Mouse (Mus musculus) right cerebral cortex, postnatal 36 days (tissue): ENCODE results near the gene Sprr2a2.
"Not testable (repeated sequence)": the region's sequence is repeated elsewhere in the genome, so short reads cannot be mapped to it uniquely, and the experiment has no call there.

Experiments used
- DNase-seq, 2 experiments: peaks; one replicate each; pipeline ENCODE4 v3.0.0; 2022; ENCODE audit warnings: low spot score in 2 of 2, mixed read lengths in 1 of 2

Gene Sprr2a2

GRCm38 (mm10) chr3:92215569-92215968 is at the start of gene Sprr2a2, which contains the start of gene Sprr2a1:
Gene Sprr2a2, plus strand, starts transcription at chr3:92215920.
Gene Sprr2a1, plus strand, starts transcription at chr3:92215799.
- not testable (repeated sequence) for DNase-seq

DNA sequence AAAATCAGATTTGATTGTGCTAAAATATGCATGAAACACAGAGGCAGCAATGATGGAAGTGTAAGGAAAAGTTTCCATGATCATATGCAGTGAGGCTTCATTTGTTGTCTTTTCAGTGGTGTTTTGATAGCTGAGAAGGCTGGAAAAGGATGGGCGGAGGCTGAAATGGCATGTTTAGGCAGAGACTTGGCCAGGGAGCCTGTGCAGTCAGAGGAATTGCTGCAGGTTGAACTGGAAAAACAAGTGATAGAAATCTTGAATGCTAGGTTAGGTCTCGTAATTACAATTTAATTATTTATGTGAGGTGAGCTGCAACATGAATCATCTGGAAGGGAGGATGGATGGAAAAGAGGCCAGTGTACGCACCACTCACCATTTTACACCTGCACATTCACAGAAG is 45.9 kb upstream of the Sprr2a2 start:
- no peak for DNase-seq

DNA sequence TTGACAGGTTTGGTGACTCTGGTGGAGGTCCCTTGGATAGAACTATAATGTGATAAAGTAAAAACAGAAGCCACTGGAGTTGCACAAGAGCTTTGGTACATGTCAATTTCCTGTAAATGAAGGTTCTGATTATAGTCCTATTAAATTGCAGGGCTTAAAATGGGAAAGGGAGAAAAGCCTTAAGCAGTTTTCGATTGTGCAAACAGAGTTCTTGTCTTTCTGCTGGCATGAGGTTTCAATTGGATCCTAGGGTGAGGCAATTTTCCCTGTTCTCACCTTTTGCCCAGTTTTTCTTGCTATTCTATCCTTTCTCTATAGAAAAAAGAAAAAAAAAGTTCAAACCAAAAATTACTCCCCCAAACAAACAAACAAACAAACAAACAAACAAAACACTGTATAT is 38.8 kb upstream of the Sprr2a2 start:
- no peak for DNase-seq

DNA sequence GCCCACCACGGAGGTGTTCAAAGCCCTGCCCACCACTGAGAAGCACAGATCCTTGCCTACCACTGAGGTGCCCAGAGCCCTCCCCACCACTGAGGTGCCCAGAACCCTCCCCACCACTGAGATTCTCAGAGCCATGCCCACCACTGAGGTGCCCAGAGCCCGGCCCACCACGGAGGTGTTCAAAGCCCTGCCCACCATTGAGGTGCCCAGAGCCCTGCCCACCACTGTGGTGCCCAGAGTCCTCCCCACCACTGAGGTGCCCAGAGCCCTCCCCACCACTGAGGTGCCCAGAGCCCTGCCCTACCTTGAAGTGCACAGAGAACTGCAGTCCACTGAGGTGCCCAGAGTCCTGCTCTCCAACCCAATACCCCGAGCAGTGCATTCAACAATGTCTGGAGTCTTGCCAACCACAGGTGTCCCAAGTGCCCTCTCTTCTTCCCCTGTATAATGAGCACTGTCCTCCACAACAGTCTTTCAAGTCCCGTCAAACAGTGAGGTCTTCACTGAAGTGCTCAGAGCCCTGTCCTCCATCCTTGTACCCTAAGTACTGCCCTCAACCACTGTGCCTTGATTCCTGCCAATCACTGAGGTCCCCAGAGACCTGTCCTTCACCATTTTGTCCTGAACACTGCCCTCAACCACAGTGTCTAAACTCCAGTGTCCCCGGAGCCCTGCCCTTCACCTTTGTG is 20.1 kb upstream of the Sprr2a2 start:
- DNase-seq: no peak

DNA sequence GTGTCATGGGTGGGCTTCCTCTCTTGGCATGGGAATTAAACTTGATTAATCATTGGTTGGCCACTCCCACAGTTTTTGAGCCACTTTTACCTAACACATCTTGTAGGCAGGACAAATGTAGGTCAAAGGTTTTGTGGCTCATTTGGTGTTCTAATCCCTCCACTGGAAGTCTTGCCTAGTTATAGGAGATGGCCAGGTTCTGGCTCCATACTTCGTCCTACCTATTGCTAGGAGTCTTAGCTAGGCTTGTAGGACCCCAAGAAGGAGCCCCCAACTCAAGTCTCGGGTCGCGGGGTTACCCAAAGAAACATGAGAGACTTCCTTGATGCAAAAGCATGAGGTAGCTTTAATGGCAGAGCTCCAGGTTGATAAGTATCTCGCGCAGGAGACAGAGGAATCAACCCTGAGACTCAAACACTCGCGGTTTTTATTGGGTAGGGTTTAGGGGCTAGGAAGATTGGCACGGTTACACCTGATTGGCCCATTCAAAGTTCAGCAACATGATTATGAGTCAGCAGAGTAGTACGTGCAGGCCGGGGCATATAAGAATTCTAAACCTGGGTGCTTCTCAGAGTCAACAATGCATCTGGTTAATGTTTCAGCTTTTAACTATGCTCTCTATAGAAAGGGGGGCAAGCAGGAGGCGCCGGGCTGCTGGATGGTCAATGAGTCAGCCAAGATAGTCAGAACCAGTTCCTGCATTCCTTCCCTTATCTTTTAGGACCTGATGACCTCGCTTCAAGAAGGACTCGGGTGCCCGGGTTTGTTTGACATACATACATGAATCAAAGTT is 4.4 kb upstream of the Sprr2a2 start:
- DNase-seq: not testable (repeated sequence)

DNA sequence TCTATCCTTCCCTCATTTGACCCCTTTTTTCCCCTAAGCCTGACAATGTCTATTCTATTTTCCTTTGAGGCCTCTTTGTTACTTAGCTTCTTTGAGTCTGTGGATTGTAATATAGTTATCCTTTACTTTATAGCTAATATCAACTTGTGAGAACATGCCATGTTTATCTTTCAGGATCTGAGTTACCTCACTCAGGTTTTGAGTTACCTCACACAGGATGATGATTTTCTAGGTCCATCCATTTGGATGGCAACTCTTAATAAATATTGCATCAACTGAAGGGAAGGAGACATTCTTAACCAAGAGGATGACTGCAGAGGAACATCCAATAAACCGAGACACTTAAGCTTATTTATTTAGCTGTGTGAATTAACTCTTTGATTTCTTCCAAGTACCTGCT is 3.7 kb upstream of the Sprr2a2 start:
- not testable (repeated sequence) for DNase-seq

DNA sequence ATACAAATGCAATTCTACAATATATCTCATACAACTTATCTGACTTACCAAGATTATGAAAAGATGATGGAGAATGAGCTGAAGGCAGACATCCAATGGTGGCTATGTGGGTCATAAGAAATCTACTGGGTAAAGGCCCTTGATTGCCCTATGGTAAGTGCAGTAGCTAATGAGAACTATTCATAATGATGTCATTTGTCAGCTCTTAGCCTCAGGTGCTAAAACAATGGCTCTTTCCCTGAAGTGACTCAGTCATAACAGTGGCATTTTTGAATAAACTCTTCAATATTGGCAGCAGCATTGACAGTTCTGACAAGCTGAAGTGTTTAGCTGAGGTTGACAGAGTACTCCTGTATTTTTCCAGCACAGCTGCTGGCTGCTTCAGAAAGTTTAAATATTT is 2.1 kb upstream of the Sprr2a2 start:
- DNase-seq: not testable (repeated sequence)

DNA sequence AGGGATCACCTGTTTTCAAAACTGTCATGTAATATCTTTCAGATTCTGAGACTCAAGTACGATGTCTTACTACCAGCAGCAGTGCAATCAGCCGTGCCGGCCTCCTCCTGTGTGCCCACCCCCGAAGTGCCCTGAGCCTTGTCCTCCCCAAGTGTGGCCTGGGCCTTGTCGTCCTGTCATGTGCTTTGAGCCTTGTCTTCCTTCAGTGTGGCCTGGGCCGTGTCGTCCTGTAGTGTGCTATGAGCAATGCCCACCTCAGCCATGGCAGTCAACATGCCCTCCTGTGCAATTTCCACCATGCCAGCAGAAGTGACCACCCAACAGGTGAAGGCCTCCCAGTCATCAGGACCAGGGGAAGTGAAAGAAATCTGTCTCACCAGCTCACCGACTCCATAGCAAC is 3.3 kb downstream of the Sprr2a2 start:
- DNase-seq: not testable (repeated sequence)

DNA sequence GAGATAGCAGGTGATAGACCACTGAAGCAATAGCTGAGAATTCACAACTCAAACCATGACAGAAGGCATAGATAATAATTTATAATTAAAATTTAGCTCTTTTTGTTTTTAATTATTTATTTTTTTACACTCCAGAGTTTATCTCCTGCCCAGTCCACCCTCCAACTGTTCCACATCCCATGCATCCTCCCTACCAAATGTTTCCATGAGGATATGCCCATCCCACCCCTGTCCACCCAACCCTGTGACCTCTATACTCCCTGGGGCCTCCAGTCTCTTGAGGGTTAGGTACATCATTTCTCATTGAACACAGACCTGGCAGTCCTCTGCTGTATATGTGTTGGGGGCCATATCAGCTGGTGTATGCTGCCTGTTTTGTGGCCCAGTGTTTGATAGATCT is 8.0 kb downstream of the Sprr2a2 start:
- not testable (repeated sequence) for DNase-seq

DNA sequence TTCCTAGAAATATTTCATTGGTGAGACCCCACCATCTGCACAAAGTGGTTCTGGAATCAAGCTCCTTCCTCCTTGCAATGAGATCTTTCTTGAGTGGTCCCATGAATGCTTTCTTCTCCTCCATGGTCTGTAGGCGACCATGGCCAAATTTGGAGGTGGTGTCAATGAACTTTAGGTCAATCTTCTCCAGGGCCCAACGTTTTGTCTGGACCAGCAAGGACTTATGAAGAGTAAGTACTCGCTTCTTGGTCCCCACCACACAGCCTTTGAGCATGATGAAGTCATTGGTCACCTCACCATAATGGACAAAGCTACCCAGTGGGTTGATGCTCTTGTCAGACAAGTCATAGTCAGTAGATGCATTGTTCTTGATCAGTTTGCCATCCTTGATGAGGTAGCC is 11.7 kb downstream of the Sprr2a2 start:
- not testable (repeated sequence) for DNase-seq

GRCm38 (mm10) chr3:92236463-92237189 is 20.9 kb downstream of the Sprr2a2 start:
- DNase-seq: not testable (repeated sequence)

- DNase-seq: not testable (repeated sequence)
Observed at GRCm38 (mm10) chr3:92238736-92239135, 23.0 kb downstream of the Sprr2a2 start.

- not testable (repeated sequence) for DNase-seq
Observed at GRCm38 (mm10) chr3:92239197-92239596, 23.5 kb downstream of the Sprr2a2 start.

- DNase-seq: not testable (repeated sequence)
Observed at GRCm38 (mm10) chr3:92244833-92245232, 29.1 kb downstream of the Sprr2a2 start.

DNA sequence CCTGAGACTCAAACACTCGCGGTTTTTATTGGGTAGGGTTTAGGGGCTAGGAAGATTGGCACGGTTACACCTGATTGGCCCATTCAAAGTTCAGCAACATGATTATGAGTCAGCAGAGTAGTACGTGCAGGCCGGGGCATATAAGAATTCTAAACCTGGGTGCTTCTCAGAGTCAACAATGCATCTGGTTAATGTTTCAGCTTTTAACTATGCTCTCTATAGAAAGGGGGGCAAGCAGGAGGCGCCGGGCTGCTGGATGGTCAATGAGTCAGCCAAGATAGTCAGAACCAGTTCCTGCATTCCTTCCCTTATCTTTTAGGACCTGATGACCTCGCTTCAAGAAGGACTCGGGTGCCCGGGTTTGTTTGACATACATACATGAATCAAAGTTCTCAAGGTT is 30.5 kb downstream of the Sprr2a2 start:
- DNase-seq: not testable (repeated sequence)

- not testable (repeated sequence) for DNase-seq
Observed at GRCm38 (mm10) chr3:92248494-92248893, 32.8 kb downstream of the Sprr2a2 start.

- not testable (repeated sequence) for DNase-seq
Observed at GRCm38 (mm10) chr3:92250450-92250849, 34.7 kb downstream of the Sprr2a2 start.

- not testable (repeated sequence) for DNase-seq
Observed at GRCm38 (mm10) chr3:92253860-92254259, 38.1 kb downstream of the Sprr2a2 start.

- not testable (repeated sequence) for DNase-seq
Observed at GRCm38 (mm10) chr3:92258526-92258925, 42.8 kb downstream of the Sprr2a2 start.

GRCm38 (mm10) chr3:92263462-92263861 is 47.7 kb downstream of the Sprr2a2 start:
- not testable (repeated sequence) for DNase-seq

- not testable (repeated sequence) for DNase-seq
Observed at GRCm38 (mm10) chr3:92271414-92271985, 55.8 kb downstream of the Sprr2a2 start.

DNA sequence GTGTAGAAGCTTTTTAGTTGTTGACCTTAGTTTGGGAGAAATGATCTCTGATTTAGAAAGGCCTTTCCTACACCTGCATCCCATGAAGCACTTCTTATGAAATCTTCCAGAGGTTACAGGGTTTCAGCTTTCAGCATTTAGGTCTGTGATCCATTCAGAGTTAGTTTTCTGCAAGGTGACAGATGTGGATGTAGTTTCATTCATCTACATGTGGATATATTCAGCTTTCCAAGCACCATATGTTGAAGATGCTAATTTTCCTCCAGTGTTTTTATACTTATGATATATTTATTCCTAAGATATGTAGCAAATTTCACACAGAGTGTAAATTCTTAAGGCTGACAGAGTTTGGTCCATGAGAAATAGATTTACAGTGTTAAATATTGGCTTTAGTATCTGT is 57.8 kb downstream of the Sprr2a2 start:
- not testable (repeated sequence) for DNase-seq
